Mouse (Mus musculus) MEL (cell line): ENCODE results near the gene Naga. TPM values are rescaled to one million over a fixed set of nuclear protein-coding genes. Genes with fewer than 3 reads are reported as not detected.

Experiments used
- DNase-seq: peaks from one replicate; pipeline ENCODE4 v3.0.0; 2011; ENCODE audit warnings: low read depth, low spot score
- H3K27ac ChIP-seq: 2 replicates; pipeline ENCODE4 v1.5.1; 2012; ENCODE audit warnings: low read depth, mild to moderate bottlenecking, control low read depth, low read length, moderate library complexity; ENCODE audit not compliant: control insufficient read depth
- H3K27me3 ChIP-seq, 2 experiments: fragments of 150-350 bp in 1 of 2; sonication (generic) in 1 of 2; 2 replicates each; pipeline ENCODE4 v1.6.1; 2012; ENCODE audit warnings: low read length in 2 of 2, mild to moderate bottlenecking in 2 of 2, improper control_type of control experiment in 1 of 2, moderate library complexity in 1 of 2; ENCODE audit not compliant: insufficient read depth in 2 of 2, control insufficient read depth in 1 of 2
- H3K36me3 ChIP-seq, 2 experiments: 2 replicates each; pipeline ENCODE4 v1.6.1; 2012 to 2014; ENCODE audit warnings: low read length in 2 of 2, improper control_type of control experiment in 1 of 2, inconsistent platforms in 1 of 2, mild to moderate bottlenecking in 1 of 2; ENCODE audit not compliant: insufficient read depth in 2 of 2, control insufficient read depth in 1 of 2
- H3K4me1 ChIP-seq, 2 experiments: fragments of 150-350 bp in 1 of 2; sonication (generic) in 1 of 2; 2 replicates each; pipeline ENCODE4 v1.6.1; 2012; ENCODE audit warnings: low read length in 2 of 2, improper control_type of control experiment in 1 of 2, mild to moderate bottlenecking in 1 of 2; ENCODE audit not compliant: insufficient read depth in 2 of 2, control insufficient read depth in 1 of 2
- H3K4me3 ChIP-seq, 2 experiments: fragments of 150-350 bp in 1 of 2; sonication (generic) in 1 of 2; 2 replicates each; pipeline ENCODE4 v1.5.1; 2012; ENCODE audit warnings: low read depth in 2 of 2, low read length in 2 of 2, mild to moderate bottlenecking in 2 of 2, moderate library complexity in 2 of 2, control low read depth in 1 of 2, improper control_type of control experiment in 1 of 2; ENCODE audit not compliant: control insufficient read depth in 1 of 2, insufficient read depth in 1 of 2
- H3K79me2 ChIP-seq: 2 replicates; pipeline ENCODE4 v1.6.1; 2012; ENCODE audit warnings: mild to moderate bottlenecking, low read length, moderate library complexity; ENCODE audit not compliant: control insufficient read depth, poor library complexity, insufficient read depth
- H3K9ac ChIP-seq: 2 replicates; pipeline ENCODE4 v1.6.1; 2012; ENCODE audit warnings: low read depth, mild to moderate bottlenecking, control low read depth, low read length, moderate library complexity; ENCODE audit not compliant: control insufficient read depth, poor library complexity, severe bottlenecking
- H3K9me3 ChIP-seq: fragments of 150-350 bp; sonication (generic); replicated peaks from 2 replicates; pipeline ENCODE4 v1.6.1; 2012; ENCODE audit warnings: mild to moderate bottlenecking, low read length, improper control_type of control experiment, moderate library complexity; ENCODE audit not compliant: insufficient read depth
- BHLHE40 ChIP-seq: IDR thresholded peaks from 2 replicates; pipeline ENCODE4 v1.6.1; 2012; ENCODE audit warnings: low read depth, mild to moderate bottlenecking, inconsistent platforms, low read length, improper control_type of control experiment, borderline replicate concordance
- CHD1 ChIP-seq: IDR thresholded peaks from 2 replicates; pipeline ENCODE4 v1.6.1; 2012; ENCODE audit warnings: low read depth, mild to moderate bottlenecking, inconsistent platforms, low read length, improper control_type of control experiment
- CHD2 ChIP-seq: IDR thresholded peaks from 2 replicates; pipeline ENCODE4 v1.6.1; 2011; ENCODE audit warnings: low read length, improper control_type of control experiment
- CTCF ChIP-seq, 3 experiments: IDR thresholded peaks in 2 of 3; conservative IDR thresholded peaks in 1 of 3; 2 replicates each; pipeline ENCODE4 v1.5.1; 2011 to 2012; ENCODE audit warnings: low read length in 3 of 3, low read depth in 2 of 3, mild to moderate bottlenecking in 2 of 3, improper control_type of control experiment in 1 of 3, inconsistent platforms in 1 of 3, mixed read lengths in 1 of 3, moderate library complexity in 1 of 3; ENCODE audit not compliant: control insufficient read depth in 1 of 3, insufficient read depth in 1 of 3, poor library complexity in 1 of 3, severe bottlenecking in 1 of 3
- EP300 ChIP-seq, 2 experiments: IDR thresholded peaks; 2 replicates each; pipeline ENCODE4 v1.6.1; 2011; ENCODE audit warnings: improper control_type of control experiment in 2 of 2, low read length in 2 of 2, low read depth in 1 of 2, mild to moderate bottlenecking in 1 of 2
- ETS1 ChIP-seq: IDR thresholded peaks from 2 replicates; pipeline ENCODE4 v1.6.1; 2012; ENCODE audit warnings: low read depth, mild to moderate bottlenecking, inconsistent platforms, low read length, improper control_type of control experiment, moderate library complexity
- GABPA ChIP-seq: IDR thresholded peaks from 2 replicates; pipeline ENCODE4 v1.6.1; 2012; ENCODE audit warnings: low read depth, mild to moderate bottlenecking, inconsistent platforms, low read length, improper control_type of control experiment, moderate library complexity
- GATA1 ChIP-seq: IDR thresholded peaks from 2 replicates; pipeline ENCODE4 v1.6.1; 2011; ENCODE audit warnings: low read depth, low read length, improper control_type of control experiment
- HCFC1 ChIP-seq: IDR thresholded peaks from 2 replicates; pipeline ENCODE4 v1.6.1; 2012; ENCODE audit warnings: low read depth, mild to moderate bottlenecking, inconsistent platforms, low read length, improper control_type of control experiment, moderate library complexity
- MAX ChIP-seq: IDR thresholded peaks from 2 replicates; pipeline ENCODE4 v1.6.1; 2011; ENCODE audit warnings: low read length, improper control_type of control experiment
- NELFE ChIP-seq: IDR thresholded peaks from 2 replicates; pipeline ENCODE4 v1.6.1; 2011; ENCODE audit warnings: low read depth, low read length, improper control_type of control experiment
- NRF1 ChIP-seq: IDR thresholded peaks from 2 replicates; pipeline ENCODE4 v1.6.1; 2014; ENCODE audit warnings: low read depth, mild to moderate bottlenecking, inconsistent platforms, low read length, improper control_type of control experiment, moderate library complexity; ENCODE audit not compliant: poor library complexity, insufficient read depth, severe bottlenecking
- RAD21 ChIP-seq: IDR thresholded peaks from 2 replicates; pipeline ENCODE4 v1.6.1; 2011; ENCODE audit warnings: mild to moderate bottlenecking, low read depth, low read length, improper control_type of control experiment
- RCOR1 ChIP-seq: IDR thresholded peaks from 2 replicates; pipeline ENCODE4 v1.6.1; 2012; ENCODE audit warnings: low read depth, mild to moderate bottlenecking, inconsistent platforms, low read length, improper control_type of control experiment
- SIN3A ChIP-seq: IDR thresholded peaks from 2 replicates; pipeline ENCODE4 v1.6.1; 2012; ENCODE audit warnings: low read length, improper control_type of control experiment, inconsistent platforms
- SMC3 ChIP-seq: IDR thresholded peaks from 2 replicates; pipeline ENCODE4 v1.6.1; 2011; ENCODE audit warnings: low read depth, low read length, improper control_type of control experiment
- TAL1 ChIP-seq: IDR thresholded peaks from 2 replicates; pipeline ENCODE4 v1.6.1; 2012; ENCODE audit warnings: mild to moderate bottlenecking, inconsistent platforms, low read length, moderate library complexity, mixed read lengths
- TBP ChIP-seq: IDR thresholded peaks from 2 replicates; pipeline ENCODE4 v1.8.0; 2011; ENCODE audit warnings: low read depth, low read length, improper control_type of control experiment
- UBTF ChIP-seq: IDR thresholded peaks from 2 replicates; pipeline ENCODE4 v1.6.1; 2012; ENCODE audit warnings: low read depth, mild to moderate bottlenecking, inconsistent platforms, low read length, improper control_type of control experiment, moderate library complexity, borderline replicate concordance; ENCODE audit not compliant: insufficient read depth
- USF1 ChIP-seq: IDR thresholded peaks from 2 replicates; pipeline ENCODE4 v1.6.1; 2014; ENCODE audit warnings: low read depth, mild to moderate bottlenecking, inconsistent platforms, low read length, improper control_type of control experiment, moderate library complexity
- ZMIZ1 ChIP-seq: IDR thresholded peaks from 2 replicates; pipeline ENCODE4 v1.6.1; 2012; ENCODE audit warnings: low read depth, mild to moderate bottlenecking, inconsistent platforms, low read length, improper control_type of control experiment, moderate library complexity
- polyA plus RNA-seq, 2 experiments: library from polyadenylated mRNA; stranded (reverse) in 1 of 2; unstranded in 1 of 2; fragments of >175 nt in 1 of 2; fragments of >200 nt in 1 of 2; gene quantifications; 2 replicates each; pipeline versions ENCODE4 v1.2.1 to v1.2.4; 2012; ENCODE audit warnings: low replicate concordance in 2 of 2, low read depth in 1 of 2; ENCODE audit not compliant: insufficient read length in 2 of 2, insufficient read depth in 1 of 2, missing spikeins in 1 of 2
- total RNA-seq: library from RNA; depleted of rRNA; stranded (reverse); fragments of 300-350 nt; gene quantifications from 2 replicates; pipeline ENCODE4 v1.2.3, GENCODE M21; 2012

Naga gene
- total and polyA plus RNA-seq, 3 experiments = 26.4 to 59.5 TPM; not detected in 1

DNA sequence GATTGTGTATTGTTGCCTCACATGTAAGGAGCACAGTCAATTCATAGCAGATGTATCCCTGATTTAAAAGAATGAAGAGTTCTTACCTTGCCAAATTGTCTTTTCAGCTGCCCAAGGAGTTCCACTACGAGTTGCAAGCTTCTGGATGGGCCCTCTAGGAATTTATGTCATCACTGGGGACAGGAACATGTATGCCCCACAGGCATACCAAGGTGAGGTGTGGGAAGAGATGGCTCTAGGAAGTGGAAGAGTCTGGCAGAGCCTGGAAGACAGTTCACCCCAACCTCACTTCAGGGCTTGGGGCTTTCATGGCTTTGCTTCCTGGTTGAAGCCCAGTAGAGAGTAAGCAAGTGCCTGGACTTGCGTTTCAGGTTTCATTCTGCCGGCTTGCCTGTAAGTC, 30.3 kb downstream of the Naga start:
- Histone ChIP-seq H3K79me2 (no peaks in the 10 kb centered on the region), H3K27ac (no peak overlapping the region), H3K4me1 (no peaks in the 10 kb centered on the region), H3K9me3 (no peaks in the 10 kb centered on the region), H3K36me3 (no peaks in the 10 kb centered on the region), H3K9ac (no peak overlapping the region), H3K4me3 (no peak overlapping the region), H3K27me3 (peaks cover 9 to 10% of the 10 kb centered on the region in 2 experiments)
- TF ChIP-seq CHD1 (no peak), UBTF (no peak), TBP (no peak), NELFE (no peak), BHLHE40 (no peak), HCFC1 (no peak), GATA1 (no peak), SIN3A (no peak), ZMIZ1 (no peak), GABPA (no peak), RCOR1 (no peak), ETS1 (no peak), TAL1 (no peak), CTCF (IDR thresholded peaks at IDR 0.05 in 2 of 3, conservative IDR thresholded peaks at IDR 0.05 in 1 of 3; ENCODE audit: control insufficient read depth in 1 of 3, insufficient read depth in 1 of 3, low read depth in 2 of 3, low read length in 3 of 3, poor library complexity in 1 of 3, severe bottlenecking in 1 of 3) (no peak)
- DNase-seq = no peak

DNA sequence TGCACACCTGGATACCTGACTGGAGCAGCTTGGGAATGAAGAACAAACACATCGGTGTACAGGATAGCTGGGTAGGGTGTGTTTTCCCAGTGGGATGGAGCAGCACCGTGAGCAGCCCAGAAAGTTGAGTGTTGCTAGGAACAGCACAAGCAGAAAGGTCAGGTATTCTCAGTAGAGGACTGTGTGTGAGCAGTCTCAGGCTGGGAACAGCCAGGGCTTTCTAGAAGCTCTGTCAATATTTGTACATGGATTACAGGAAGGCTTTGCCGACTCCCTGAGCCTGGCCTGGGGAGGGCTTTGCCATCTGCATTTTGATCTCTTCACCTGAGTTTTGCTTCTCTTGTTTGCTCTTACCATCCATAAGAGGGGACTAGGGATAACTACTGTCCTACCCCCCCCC, 31.6 kb downstream of the Naga start:
- peaks cover 9% of the 10 kb centered on the region in 2 experiments for H3K27me3 ChIP-seq
- no peak overlapping the region for H3K9ac ChIP-seq
- H3K27ac ChIP-seq = no peak overlapping the region
- no peak for DNase-seq
- no peak overlapping the region for H3K4me3 ChIP-seq
- no peaks in the 10 kb centered on the region for H3K79me2 ChIP-seq
- no peaks in the 10 kb centered on the region for H3K36me3 ChIP-seq
- no peaks in the 10 kb centered on the region for H3K9me3 ChIP-seq
- TF ChIP-seq MAX (no peak), UBTF (no peak)
- H3K4me1 ChIP-seq = no peaks in the 10 kb centered on the region

DNA sequence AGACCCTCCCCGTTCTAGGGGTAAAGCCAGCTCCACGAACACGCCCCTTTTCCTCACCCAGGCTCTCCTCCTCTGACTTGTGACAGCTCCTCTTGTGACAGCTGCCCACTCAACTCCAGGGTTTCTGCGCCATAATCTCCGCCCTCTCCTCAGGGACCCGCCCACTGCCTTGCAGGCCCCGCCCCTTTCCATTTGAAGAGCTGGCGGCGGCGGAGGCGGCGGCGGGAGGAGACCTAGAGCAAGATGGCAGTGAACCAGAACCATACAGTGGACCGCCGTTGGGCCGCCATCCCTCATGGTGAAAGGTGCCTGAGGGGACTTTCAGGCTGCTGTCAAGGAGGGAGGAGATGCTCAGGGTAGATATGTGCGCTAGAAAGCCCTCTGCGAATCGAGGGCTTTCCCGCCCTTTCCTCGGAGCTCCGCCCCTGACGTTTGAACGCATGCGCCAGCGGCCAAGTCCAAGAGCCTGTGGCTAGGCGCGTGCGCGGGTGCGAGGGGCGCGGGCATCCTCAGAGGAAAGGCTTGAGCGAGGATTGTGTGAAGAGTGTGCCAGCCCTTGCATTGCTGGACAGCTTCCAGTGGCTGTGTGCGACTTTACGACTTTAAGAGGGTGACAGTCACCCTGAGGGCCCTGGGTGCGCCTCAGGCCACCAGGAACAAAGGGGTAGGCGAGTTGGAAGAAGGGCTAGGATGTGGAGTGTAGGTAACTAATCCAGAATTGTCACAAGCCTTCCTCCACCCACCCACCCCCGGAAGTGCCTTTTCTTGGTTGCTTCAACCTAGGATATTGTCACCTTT, 39.8 kb downstream of the Naga start, which contains the start of gene Wbp2nl:
Wbp2nl (plus strand) TSS at position 191 of the 798 bp plus-strand sequence.
- Histone ChIP-seq H3K4me3 (no peak within 1 kb of the TSS), H3K4me1 (no peaks in the 10 kb centered on the region), H3K27ac (no peak within 1 kb of the TSS), H3K36me3 (no peaks in the 10 kb centered on the region), H3K79me2 (no peaks in the 10 kb centered on the region), H3K9ac (no peak within 1 kb of the TSS), H3K9me3 (no peaks in the 10 kb centered on the region), H3K27me3 (no peaks in the 10 kb centered on the region)
- TF ChIP-seq UBTF = no peak
- TF ChIP-seq CHD2 = no peak
- TF ChIP-seq CTCF (IDR thresholded peaks at IDR 0.05 in 2 of 3, conservative IDR thresholded peaks at IDR 0.05 in 1 of 3; ENCODE audit: control insufficient read depth in 1 of 3, insufficient read depth in 1 of 3, low read depth in 2 of 3, low read length in 3 of 3, poor library complexity in 1 of 3, severe bottlenecking in 1 of 3) = no peak
- no peak for TF ChIP-seq NRF1
- no peak for TF ChIP-seq EP300 (IDR thresholded peaks at IDR 0.05; ENCODE audit: low read depth in 1 of 2, low read length in 2 of 2)
- no peak for TF ChIP-seq TAL1
- no peak for TF ChIP-seq SMC3
- TF ChIP-seq ETS1 = no peak
- no peak for TF ChIP-seq CHD1
- no peak for TF ChIP-seq GATA1
- no peak for TF ChIP-seq TBP
- TF ChIP-seq SIN3A = no peak
- no peak for TF ChIP-seq RAD21
- TF ChIP-seq USF1 = no peak
- TF ChIP-seq RCOR1 = no peak
- DNase-seq = no peak
